Mouse (Mus musculus): Measurements from ENCODE around the gene Slc38a2. TPM values are rescaled to one million over a fixed set of nuclear protein-coding genes. Genes with fewer than 3 reads are reported as not detected.

The Slc38a2 gene
- 100 to 1,000 TPM in 1 of 2 experiments, 10 to 100 TPM in 1; 80.6 to 101 TPM for total RNA-seq (2021)
- long read RNA-seq, experiment 1, full-length matches to known transcripts, result 11 of 34 reads
- long read RNA-seq, experiment 1, partial matches to known transcripts, result 15 of 34 reads
- long read RNA-seq, experiment 1, other reads (novel, unspliced or antisense), result 8 of 34 reads
- long read RNA-seq, experiment 2, full-length matches to known transcripts, result 15 of 46 reads
- long read RNA-seq, experiment 2, partial matches to known transcripts, result 18 of 46 reads
- long read RNA-seq, experiment 2, other reads (novel, unspliced or antisense), result 13 of 46 reads

GRCm38 (mm10) chr15:96699521-96700511 lies at the start of gene Slc38a2:
Gene Slc38a2 (minus strand): TSS chr15:96699730.
- DNase-seq (ENCODE audit: low spot score in 2 of 2), result peak; percentile 83 to 92

- no peak for DNase-seq (ENCODE audit: low spot score in 2 of 2)
These were observed 49.6 kb upstream of the Slc38a2 start for GRCm38 (mm10) chr15:96749101-96749500.

GRCm38 (mm10) chr15:96747551-96747950 lies 48.0 kb upstream of the Slc38a2 start:
- no peak for DNase-seq (ENCODE audit: low spot score in 2 of 2)

- DNase-seq (ENCODE audit: low spot score in 2 of 2), result no peak
These were observed 47.5 kb upstream of the Slc38a2 start for GRCm38 (mm10) chr15:96746986-96747385.

- DNase-seq (ENCODE audit: low spot score in 2 of 2), result no peak
These were observed 45.8 kb upstream of the Slc38a2 start for GRCm38 (mm10) chr15:96745299-96745698.

GRCm38 (mm10) chr15:96744882-96745296 lies 45.4 kb upstream of the Slc38a2 start:
- DNase-seq (ENCODE audit: low spot score in 2 of 2), result no peak

GRCm38 (mm10) chr15:96744153-96744881 lies 44.8 kb upstream of the Slc38a2 start:
- no peak for DNase-seq (ENCODE audit: low spot score in 2 of 2)

GRCm38 (mm10) chr15:96743257-96743656 lies 43.7 kb upstream of the Slc38a2 start:
- DNase-seq (ENCODE audit: low spot score in 2 of 2), result no peak

GRCm38 (mm10) chr15:96742591-96743241 lies 43.2 kb upstream of the Slc38a2 start:
- DNase-seq (ENCODE audit: low spot score in 2 of 2), result no peak

GRCm38 (mm10) chr15:96740865-96741561 lies 41.5 kb upstream of the Slc38a2 start:
- no peak for DNase-seq (ENCODE audit: low spot score in 2 of 2)

GRCm38 (mm10) chr15:96740091-96740490 lies 40.6 kb upstream of the Slc38a2 start:
- no peak for DNase-seq (ENCODE audit: low spot score in 2 of 2)

- no peak for DNase-seq (ENCODE audit: low spot score in 2 of 2)
These were observed 37.3 kb upstream of the Slc38a2 start for GRCm38 (mm10) chr15:96736663-96737385.

- DNase-seq (ENCODE audit: low spot score in 2 of 2), result no peak
These were observed 36.1 kb upstream of the Slc38a2 start for GRCm38 (mm10) chr15:96735562-96736160.

- DNase-seq (ENCODE audit: low spot score in 2 of 2), result no peak
These were observed 34.9 kb upstream of the Slc38a2 start for GRCm38 (mm10) chr15:96734423-96734822.

- no peak for DNase-seq (ENCODE audit: low spot score in 2 of 2)
These were observed 30.9 kb upstream of the Slc38a2 start for GRCm38 (mm10) chr15:96730416-96730815.

- DNase-seq (ENCODE audit: low spot score in 2 of 2), result no peak
These were observed 30.3 kb upstream of the Slc38a2 start for GRCm38 (mm10) chr15:96729785-96730184.

- no peak for DNase-seq (ENCODE audit: low spot score in 2 of 2)
These were observed 29.5 kb upstream of the Slc38a2 start for GRCm38 (mm10) chr15:96728993-96729392.

GRCm38 (mm10) chr15:96728346-96728745 lies 28.8 kb upstream of the Slc38a2 start:
- no peak for DNase-seq (ENCODE audit: low spot score in 2 of 2)

GRCm38 (mm10) chr15:96724506-96724905 lies 25.0 kb upstream of the Slc38a2 start:
- no peak for DNase-seq (ENCODE audit: low spot score in 2 of 2)

Data from gastrocnemius, postnatal 4 days (tissue).